Mouse (Mus musculus): ENCODE measurements around the gene Stx7. TPM values are rescaled to one million over a fixed set of nuclear protein-coding genes. Genes with fewer than 3 reads are reported as not detected.

Gene Stx7
- total RNA-seq, 2 experiments from 2014 or later, result 41.5 to 47.2 TPM

DNA sequence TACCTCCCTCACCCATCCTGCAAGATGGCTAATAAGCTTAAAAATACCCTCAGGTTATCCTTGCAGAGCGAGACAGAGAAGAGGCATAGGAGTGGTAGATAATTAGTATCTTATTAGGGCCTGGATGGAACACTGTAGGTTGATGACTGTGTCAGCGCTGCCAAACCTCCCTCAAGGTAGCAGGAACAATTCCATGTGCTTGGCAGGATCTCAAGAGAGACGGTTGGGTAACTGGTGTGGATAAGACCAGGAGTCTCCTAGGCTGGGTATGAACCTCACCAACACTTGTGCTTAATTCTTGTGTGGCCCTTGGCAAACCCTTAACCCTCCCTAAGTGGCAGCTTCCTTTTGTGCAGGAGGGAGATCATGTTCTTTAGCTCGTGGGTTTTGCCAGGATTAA, 83.2 kb downstream of the Stx7 start:
- intact Hi-C loops (cut with DNase I), result no loop called here
- no peak for DNase-seq (ENCODE audit: low spot score)

GRCm38 (mm10) chr10:24235426-24236283, 86.6 kb downstream of the Stx7 start:
- intact Hi-C loops (cut with DNase I), result no loop called here

More at GRCm38 (mm10) chr10:24235426-24236283, 86.6 kb downstream of the Stx7 start:
- DNase-seq (ENCODE audit: low spot score), result no peak

Other genes with a start within 250 kb of the Stx7 start
- not detected for gene Taar1, start 228.9 kb upstream of the Stx7 start, total RNA-seq (2021)
- not detected for gene Taar2, start 210.7 kb upstream of the Stx7 start, total RNA-seq (2021)
- gene Taar3, start 199.7 kb upstream of the Stx7 start, total RNA-seq (2021), result not detected
- gene Taar4, start 188.8 kb upstream of the Stx7 start, total RNA-seq (2021), result not detected
- not detected for gene Taar5, start 178.6 kb upstream of the Stx7 start, total RNA-seq (2021)
- not detected for gene Taar6, start 163.7 kb upstream of the Stx7 start, total RNA-seq (2021)
- gene Taar7a, start 155.8 kb upstream of the Stx7 start, total RNA-seq (2021), result not detected
- not detected for gene Taar7b, start 149.4 kb upstream of the Stx7 start, total RNA-seq (2021)
- gene Taar7d, start 122.1 kb upstream of the Stx7 start, total RNA-seq (2021), result not detected
- gene Taar7e, start 111.7 kb upstream of the Stx7 start, total RNA-seq (2021), result not detected
- gene Taar7f, start 99.8 kb upstream of the Stx7 start, total RNA-seq (2021), result not detected
- not detected for gene Taar8a, start 72.8 kb upstream of the Stx7 start, total RNA-seq (2021)
- not detected for gene Taar8b, start 57.0 kb upstream of the Stx7 start, total RNA-seq (2021)
- gene Taar8c, start 47.4 kb upstream of the Stx7 start, total RNA-seq (2021), result not detected
- not detected for gene Taar9, start 39.8 kb upstream of the Stx7 start, total RNA-seq (2021)
- 1 to 10 TPM in 1 of 2 experiments, under 1 TPM in 1; 0.28 to 1.0 TPM for gene Moxd1, start 74.2 kb downstream of the Stx7 start, total RNA-seq (2021)